Mouse (Mus musculus) R1 (cell line): ENCODE results near the gene Grik4.
"Not testable (repeated sequence)": the region's sequence is repeated elsewhere in the genome, so short reads cannot be mapped to it uniquely, and the experiment has no call there.

Source experiments
- DNase-seq: peaks from one replicate; pipeline ENCODE4 v3.0.0-alpha.2; 2018; ENCODE audit warnings: low read depth, low spot score

The Grik4 gene

GRCm38 (mm10) chr9:42943781-42944535 lies at the start of gene Grik4:
Gene Grik4, minus strand, starts transcription at chr9:42944493.
- DNase-seq, result peak; percentile 40

- DNase-seq, result no peak
Observed at GRCm38 (mm10) chr9:42993659-42994058, 49.4 kb upstream of the Grik4 start.

DNA sequence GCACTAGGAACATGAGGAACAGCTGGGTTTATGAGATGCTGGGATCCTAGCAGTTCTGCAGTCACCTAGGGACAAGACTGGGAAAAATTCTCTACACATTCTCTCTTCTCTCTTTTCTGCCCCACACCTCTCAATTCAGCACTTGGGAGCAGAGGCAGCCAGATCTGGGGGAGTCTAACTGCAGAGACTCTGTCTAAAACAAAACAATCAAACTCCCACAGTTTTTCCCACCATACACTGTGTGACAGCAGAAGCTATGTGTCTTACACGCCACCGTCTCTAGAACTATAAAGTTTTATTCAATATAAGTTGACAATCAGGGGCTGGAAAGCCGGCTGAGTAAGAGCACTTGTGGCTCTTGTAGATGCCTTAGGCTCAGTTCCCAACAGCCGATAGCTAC lies 43.7 kb upstream of the Grik4 start:
- DNase-seq, result no peak

DNA sequence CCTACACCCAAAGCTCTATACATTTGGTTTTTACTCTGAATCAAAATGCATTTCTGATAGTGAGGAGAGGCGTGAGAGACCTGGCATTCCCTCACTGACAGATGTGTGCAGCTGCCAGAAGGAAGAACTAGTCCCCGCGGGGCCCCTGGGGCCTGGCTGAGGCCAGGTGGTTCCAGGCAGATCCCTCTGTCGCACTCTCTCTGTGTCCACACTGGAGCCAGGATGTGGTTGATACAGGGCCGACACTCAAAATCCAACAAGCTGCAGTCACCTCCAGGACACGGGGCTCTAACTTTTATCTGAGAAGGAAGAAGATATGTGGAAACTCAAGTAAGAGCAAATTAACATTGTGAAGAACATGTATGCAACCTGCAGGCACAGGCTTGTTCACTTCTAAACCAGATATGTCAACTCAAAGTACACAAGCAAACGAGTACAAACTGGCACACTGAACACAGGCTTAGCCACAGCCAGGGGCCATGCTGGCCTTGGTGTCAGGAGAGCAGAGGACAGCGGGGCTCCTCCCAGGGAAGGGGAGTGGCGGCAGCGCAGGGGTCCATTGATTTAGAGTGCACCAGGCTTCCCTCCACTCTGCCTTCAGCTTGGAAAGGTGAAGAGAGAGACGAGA lies 24.7 kb upstream of the Grik4 start:
- DNase-seq, result no peak

DNA sequence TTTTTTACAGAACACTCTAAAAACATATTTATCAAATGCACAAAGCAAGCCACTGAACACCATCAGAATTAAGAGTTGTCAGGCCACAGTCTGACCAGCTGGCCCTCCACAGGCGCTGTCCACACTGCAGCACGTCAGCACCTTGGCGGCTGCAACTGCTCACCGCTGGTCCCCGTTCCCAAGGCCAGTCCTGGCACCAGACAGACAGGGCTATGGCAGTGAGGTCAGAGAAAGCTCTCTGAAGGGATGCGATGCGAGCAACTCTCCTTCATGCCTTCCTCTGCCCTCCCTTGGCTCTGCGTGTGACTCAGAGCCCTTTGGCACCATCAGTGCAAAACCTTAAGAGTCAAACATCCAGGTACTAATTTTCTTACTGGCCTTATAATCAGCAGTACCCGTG lies 23.4 kb upstream of the Grik4 start:
- DNase-seq, result no peak

DNA sequence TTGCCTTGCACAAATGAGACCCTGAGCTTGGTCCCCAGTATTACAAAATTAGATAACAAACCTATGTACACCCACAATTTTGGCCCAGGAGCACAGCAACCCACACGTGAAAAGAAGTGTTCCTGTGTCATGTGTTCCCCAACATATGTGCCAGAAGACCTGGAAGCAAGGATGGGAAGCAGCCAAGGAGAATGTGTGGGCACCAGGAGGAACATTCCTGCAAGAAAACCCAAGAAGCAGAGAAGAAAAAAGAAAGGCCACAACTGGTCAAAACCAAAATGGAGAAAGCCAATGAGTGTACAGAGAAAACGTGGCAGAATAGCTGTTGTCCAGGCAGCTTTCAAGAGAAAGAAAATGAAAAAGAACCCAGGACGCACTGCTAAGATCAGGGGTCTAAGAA lies 20.5 kb upstream of the Grik4 start:
- not testable (repeated sequence) for DNase-seq

GRCm38 (mm10) chr9:42964366-42964765 lies 20.1 kb upstream of the Grik4 start:
- DNase-seq, result no peak

DNA sequence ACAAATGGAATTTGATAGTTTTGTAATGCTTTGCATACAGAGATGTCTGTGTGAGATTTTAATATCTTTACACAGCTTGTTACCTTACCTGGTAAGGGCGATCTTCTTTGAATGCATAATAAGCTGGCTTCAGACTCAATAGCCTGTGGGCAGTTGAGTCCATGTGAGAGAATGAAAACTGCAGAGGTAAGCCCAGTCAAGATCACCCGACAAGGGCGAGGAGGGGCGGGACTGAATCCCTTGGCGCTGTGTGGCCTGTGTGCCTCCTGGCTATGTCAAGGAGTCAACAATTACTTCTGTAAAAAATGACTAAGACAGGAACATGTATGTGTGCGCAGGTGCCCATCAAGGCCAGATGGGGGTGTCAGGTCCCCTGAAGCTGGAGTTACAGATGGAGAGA lies 18.2 kb upstream of the Grik4 start:
- DNase-seq, result no peak

- no peak for DNase-seq
Observed at GRCm38 (mm10) chr9:42958401-42958800, 14.1 kb upstream of the Grik4 start.

DNA sequence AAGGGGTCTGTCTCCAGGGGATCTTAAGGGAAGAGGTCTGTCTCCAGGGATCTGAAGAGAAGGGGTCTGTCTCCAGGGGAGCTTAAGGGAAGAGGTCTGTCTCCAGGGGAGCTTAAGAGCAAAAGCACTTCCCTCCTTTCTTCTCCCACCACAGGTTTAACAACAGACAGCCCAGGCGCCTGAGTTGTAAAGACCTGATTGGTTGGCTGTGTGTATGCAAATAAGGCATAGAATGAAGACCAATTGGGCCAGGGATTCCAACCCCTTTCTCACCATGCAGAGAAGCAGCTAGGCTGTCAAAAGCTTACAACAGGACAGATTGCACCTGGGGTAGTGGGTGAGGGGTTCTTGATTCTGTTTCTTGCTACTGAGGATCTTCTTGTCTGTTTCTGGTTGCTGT lies 4.1 kb upstream of the Grik4 start:
- peak; percentile 44 for DNase-seq

- peak; percentile 45 for DNase-seq
Observed at GRCm38 (mm10) chr9:42945174-42945573, 881 bp upstream of the Grik4 start.

DNA sequence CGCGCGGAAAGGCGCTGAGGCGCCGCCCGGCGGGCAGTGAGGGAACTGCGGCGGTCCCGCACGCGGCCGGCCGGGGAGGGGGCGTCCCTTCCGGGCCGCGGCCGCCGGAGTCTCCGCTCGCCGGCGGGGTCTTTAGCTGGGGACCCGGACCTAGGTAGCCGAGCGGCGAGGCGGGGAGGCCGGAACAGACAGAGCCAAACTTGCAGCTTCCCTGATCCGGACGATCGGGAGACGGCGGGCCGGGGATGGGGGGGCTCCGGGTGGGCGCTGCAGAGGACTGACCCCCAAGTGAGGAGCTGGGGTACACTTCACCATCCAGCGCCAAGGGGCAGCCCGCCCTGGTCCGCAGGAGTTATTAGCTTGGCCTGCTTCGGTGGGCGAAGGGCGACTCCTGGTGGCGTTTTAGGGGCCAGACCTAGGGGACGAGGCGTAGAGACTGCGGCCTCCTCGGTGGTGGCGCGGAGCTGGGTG lies 278 bp upstream of the Grik4 start:
- peak; percentile 87 for DNase-seq

GRCm38 (mm10) chr9:42943057-42943529 lies 1.2 kb downstream of the Grik4 start:
- DNase-seq, result peak; percentile 53

- DNase-seq, result peak; percentile 67
Observed at GRCm38 (mm10) chr9:42942148-42942547, 2.1 kb downstream of the Grik4 start.

DNA sequence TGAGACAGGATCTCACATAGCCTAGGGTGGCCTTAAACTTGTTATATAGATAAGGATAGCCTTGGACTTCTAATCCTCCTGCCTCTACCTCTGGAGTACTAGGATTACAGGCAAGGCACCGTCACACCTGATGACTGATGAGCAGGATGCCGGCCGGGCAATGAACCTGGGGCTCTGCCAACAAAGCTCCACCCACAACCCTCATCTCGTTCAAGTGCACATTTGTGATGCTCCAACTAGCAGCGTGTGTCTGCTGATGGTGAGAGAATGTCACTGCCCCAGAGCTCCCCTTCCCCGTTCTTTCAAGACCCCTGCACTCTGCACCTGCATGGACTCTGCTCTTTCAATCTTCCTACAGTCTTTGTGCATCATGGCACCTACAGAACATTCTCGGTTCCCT lies 12.1 kb downstream of the Grik4 start:
- no peak for DNase-seq

DNA sequence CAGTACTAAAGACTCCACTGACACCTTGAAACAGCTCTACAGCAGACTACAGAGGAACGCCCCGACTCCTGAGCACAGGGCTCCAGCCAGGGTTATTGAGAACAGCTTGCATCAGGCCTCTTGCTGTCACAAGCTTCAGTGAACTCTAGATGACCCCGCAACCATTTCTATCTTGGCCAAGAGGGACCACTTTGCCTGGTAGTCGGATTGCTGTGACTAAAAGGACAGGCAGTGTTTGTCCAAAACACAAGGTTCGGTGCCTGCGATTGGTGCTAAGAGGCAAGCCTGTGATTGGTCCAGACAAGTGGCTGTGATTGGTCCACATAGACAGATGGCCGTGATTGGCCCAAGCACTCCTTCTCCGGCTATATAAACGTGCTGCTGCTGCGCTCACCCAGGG lies 16.8 kb downstream of the Grik4 start:
- DNase-seq, result peak; percentile 33

GRCm38 (mm10) chr9:42926564-42926963 lies 17.7 kb downstream of the Grik4 start:
- DNase-seq, result no peak

GRCm38 (mm10) chr9:42921830-42922229 lies 22.5 kb downstream of the Grik4 start:
- DNase-seq, result no peak

DNA sequence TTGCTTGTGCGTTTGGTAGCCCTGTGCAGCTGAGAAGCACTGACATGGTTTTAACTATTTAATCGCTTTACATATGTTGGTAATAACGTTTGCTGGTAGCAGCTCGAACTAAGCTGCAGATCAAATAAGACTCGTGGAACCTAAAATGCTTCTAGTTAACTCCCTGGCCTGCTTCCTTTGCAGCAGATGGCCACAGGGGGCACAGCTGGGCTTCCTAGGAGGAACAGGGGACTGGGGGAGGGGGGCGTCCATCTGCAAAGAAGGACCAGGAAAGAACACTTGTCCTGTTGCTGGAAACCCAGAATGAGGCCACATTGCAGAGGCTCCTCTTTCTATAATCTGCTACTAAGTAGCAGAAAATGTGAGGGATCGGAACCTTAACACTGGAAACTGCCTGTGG lies 24.1 kb downstream of the Grik4 start:
- DNase-seq, result no peak

GRCm38 (mm10) chr9:42917911-42918310 lies 26.4 kb downstream of the Grik4 start:
- DNase-seq, result no peak

DNA sequence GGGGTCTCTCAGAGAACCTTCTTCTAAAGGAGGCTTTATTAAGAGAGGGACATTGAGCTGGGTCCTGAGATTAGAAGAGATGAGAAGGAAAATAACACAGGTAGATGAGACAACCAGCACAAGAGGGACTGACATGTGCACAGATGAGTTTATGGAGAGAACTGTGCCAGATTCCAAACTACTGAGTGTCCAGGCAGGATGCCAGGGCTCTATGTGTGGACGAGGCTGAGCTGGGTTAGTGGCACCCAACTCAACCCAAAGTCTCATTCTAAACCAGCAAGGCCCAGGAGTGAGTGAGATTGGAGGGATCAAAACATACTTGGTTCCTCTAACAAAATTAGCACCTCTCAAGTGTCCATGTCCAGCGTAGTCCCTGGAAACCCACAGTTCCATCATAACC lies 31.1 kb downstream of the Grik4 start:
- DNase-seq, result no peak

DNA sequence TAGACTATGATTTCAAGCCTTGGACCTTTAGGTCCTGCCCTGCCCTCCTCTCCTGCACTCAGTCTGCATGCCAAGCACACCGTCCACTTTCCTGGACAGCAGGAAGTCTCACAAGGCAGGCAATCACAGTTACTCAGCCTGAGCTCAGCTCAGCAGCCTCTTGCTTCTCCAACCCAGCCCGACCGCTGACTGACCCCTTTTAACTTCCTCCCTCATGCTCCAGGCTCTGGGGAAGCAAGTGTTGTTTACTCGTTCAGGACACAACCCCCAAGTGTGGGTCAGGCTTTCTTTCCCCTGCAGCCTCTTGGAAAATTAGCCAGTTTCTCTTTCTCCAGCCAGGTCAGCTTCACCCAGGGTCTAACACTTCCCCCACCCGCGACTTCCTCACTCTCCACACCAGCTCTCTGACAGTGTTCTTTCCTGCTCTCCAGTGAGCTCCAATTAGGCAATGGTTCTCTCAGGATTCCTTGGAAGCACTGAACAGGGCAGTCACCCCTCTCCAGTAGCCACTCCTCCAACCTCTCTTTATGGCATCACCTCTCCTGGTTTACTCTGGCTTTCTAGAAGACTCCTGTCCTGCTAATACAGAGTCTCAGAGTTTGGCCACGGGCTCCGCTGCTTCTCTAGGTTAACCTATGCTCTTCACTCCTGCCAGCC lies 35.5 kb downstream of the Grik4 start:
- no peak for DNase-seq

DNA sequence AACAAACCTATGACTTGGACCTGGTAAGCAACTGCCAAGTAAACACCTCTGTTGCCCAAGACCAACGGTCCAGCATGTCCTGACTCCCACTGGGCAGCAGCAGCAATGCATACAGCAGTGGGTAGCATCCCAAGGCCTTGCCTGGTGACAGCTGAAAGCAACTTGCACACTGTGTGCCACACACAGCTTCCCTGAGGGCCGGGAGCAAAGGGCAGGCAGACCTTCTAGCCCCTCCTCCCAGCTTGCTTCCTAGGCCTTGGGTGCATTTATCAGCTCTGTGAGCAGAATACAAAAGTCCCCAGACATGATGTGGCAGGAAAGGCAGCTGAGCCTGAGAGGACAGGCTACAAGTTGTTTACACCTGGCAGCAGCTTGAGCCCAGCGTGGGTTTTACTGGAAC lies 37.3 kb downstream of the Grik4 start:
- DNase-seq, result no peak
